Mouse (Mus musculus) cortical plate, adult 2 months (tissue): ENCODE measurements around the gene Ptms.

Experiments
- CTCF ChIP-seq: fragments of 200-500 bp; IDR thresholded peaks from 2 replicates; pipeline ENCODE4 v1.5.1; 2011; ENCODE audit warnings: mild to moderate bottlenecking, control low read depth, low read length; ENCODE audit not compliant: insufficient read depth; ENCODE audit errors: extremely low read depth
- POLR2A ChIP-seq: fragments of 200-500 bp; IDR thresholded peaks from 2 replicates; pipeline ENCODE4 v1.6.1; 2011; ENCODE audit warnings: mild to moderate bottlenecking, low read length, control low read depth; ENCODE audit not compliant: insufficient read depth; ENCODE audit errors: extremely low read depth

DNA sequence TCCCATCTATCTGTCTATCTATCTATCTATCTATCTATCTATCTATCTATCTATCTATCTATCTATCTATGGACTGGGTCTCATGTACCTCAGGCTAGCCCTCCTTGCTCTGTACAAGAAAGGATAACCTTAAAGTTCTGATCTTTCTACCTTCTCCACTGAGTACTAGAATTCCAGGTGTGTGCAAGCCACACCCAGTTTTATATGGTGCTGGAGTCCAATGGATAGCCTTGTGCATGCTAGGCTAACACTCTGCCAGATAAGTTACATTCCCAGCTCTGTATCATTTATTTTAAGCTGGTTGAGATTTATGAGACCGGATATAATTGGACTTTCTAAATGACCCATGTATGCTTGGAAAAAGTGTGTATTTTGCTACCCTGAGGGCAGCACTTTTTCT is 21.8 kb upstream of the Ptms start:
- TF ChIP-seq POLR2A, result no peak
- TF ChIP-seq CTCF, result no peak
